Mouse (Mus musculus) layer of hippocampus, adult 2 months (tissue): Measurements from ENCODE around the gene Cmtm3. TPM values are rescaled to one million over a fixed set of nuclear protein-coding genes. Genes with fewer than 3 reads are reported as not detected.

Experiments used
- DNase-seq, 2 experiments: peaks; one replicate each; pipeline ENCODE4 v3.0.0; 2022; ENCODE audit warnings: low spot score in 2 of 2
- H3K27ac ChIP-seq: fragments of 200-600 bp; 2 replicates; pipeline ENCODE4 v1.8.1; 2022
- H3K4me3 ChIP-seq: fragments of 200-600 bp; 2 replicates; pipeline ENCODE4 v1.8.1; 2022; ENCODE audit warnings: mild to moderate bottlenecking
- CTCF ChIP-seq: fragments of 200-600 bp; conservative IDR thresholded peaks from 2 replicates; pipeline ENCODE4 v1.8.1; 2022; ENCODE audit warnings: antibody characterized with exemption, mild to moderate bottlenecking, moderate library complexity
- total RNA-seq, 2 experiments: library from RNA; stranded (reverse); gene quantifications; 2 replicates each; pipeline ENCODE4 v1.2.3; 2021

Cmtm3 gene
- total RNA-seq, 2 experiments from 2014 or later = 12.2 to 15.1 TPM

DNA sequence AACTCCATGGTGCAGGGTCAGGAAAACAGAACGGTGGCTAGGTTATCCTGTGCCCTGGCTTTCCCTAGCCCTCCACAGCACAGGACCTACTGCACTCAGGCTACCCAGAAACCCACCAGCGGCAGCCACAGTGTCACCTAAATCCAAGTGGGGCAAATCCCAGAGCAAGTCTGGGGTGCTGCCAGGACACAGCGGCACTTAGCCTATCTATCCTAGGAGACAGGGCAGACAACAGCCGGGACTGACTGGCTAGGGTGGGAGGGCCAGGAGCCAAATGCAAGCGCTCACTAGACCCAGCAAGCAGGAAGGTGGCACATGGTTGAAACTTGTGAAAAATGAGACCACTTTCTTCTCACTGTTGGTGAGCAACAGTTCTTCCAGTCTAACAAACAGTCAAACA, 9.8 kb downstream of the Cmtm3 start:
- TF ChIP-seq CTCF = no peak
- Histone ChIP-seq H3K27ac (no peak overlapping the region), H3K4me3 (no peak overlapping the region)
- no peak for DNase-seq

DNA sequence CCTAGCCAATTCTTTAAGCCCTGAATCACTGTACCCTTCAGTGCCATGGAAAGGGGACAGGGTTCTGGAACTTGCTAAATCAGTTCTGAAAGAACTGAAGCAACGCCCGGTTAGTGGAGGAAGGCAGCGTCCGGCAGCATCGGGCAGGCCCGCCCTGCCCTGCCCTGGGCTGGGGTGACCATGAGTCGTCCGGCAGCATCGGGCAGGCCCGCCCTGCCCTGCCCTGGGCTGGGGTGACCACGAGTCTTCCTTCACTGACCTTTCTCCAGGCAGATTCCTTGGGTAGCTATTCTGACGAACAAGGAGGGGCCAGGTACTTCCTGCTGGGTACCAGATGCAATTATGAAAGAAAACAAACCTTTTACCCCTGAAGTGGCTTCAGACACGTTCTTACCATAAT, 10.8 kb downstream of the Cmtm3 start:
- H3K27ac ChIP-seq = no peak overlapping the region
- no peak for TF ChIP-seq CTCF
- DNase-seq = no peak
- no peak overlapping the region for H3K4me3 ChIP-seq

DNA sequence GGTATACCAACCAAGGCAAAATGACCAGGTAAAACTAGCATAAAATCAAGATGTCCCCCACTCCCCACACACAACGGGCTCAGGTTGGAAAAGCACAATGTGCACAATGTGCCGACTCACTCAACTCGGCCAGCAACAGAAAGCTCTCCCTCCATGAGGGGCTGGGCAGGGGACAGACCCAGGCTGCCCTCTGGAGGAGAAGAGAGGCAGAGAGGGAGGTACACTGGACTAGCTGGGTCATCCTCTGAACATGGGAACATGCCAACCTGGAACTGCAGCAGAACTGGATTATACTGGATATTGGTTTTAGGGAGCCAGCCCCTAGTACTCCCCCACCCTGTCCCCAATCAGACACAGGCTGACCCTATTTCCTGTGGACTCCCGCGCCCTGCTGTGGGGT, 14.0 kb downstream of the Cmtm3 start:
- H3K4me3 ChIP-seq = no peak overlapping the region
- DNase-seq = no peak
- TF ChIP-seq CTCF = peak; percentile 62
- peak overlapping the region; percentile 14; the same call in 1 of the 2 replicates for H3K27ac ChIP-seq

DNA sequence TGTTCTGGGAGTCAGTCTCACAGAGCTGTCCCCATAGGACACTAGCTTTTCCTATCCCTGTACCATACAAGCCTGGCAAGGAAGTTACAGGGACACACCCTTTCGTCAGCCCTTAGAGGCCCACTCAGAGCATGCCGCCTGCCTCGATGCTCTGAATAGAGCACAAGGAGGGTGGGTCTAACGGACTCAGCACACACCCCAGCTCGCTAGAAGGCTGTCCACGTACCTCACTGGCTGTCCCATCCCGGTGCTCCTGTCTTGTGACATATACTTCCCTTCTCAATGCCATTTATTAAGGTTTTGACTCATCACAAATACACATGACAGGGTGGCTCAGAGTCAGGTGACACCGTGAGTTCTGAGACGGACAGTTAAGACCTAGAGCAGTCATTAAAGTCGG, 15.3 kb downstream of the Cmtm3 start:
- H3K4me3 ChIP-seq = no peak overlapping the region
- no peak for TF ChIP-seq CTCF
- DNase-seq = no peak
- no peak overlapping the region for H3K27ac ChIP-seq

DNA sequence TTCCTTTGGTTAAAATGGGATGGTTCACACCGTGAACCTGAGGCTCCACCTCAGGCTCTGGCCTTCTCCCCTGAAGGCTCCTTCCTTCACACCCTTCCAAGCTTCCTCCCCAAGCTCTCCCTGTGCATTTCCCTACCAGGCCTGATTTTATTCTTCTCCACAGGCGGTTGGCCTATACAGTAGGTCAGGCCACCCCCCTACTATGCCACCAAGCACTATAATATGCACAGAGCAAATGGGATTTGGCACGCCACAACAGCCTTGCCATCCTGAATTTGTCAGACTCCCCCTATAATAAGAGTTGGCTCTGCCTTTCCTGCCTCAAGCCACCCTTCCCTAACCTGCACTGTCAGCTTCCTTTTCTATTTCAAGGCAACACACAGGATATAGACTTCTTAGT, 19.4 kb downstream of the Cmtm3 start:
- no peak for TF ChIP-seq CTCF
- Histone ChIP-seq H3K4me3 (no peak overlapping the region), H3K27ac (no peak overlapping the region)
- no peak for DNase-seq

DNA sequence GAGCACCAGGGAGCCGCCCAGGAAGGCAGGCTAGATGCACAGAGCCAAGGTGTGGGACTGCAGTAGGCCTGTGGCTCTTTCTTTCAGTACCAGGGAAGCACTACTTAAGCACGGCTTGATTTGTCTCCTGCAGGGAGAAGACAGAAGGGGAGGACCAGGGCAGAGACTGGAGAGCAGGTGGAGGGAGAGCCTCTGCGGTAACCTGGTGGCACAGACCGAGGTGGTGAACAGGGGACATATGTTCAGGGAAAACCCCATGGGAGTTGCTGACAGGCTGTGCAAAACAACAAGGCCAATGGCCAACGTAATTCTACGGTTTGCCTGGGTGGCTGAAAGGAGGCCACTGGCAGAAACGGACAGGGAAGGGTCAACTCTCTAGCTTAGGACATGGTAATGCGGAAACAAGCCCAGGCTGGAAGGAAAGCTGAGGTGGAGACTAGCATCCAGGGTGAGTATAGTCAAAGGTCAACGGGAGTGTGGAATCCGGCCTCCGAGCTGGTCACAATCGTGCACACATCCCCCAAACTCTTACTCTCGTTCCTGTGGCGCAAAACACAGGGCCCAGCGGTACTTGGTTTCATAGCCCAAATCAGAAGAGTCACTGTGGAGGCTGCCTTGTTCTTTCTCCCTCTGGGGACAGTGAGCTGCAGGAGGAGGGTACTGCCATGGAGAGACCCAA, 20.7 kb downstream of the Cmtm3 start:
- no peak for DNase-seq
- Histone ChIP-seq H3K4me3 (no peak overlapping the region), H3K27ac (no peak overlapping the region)
- no peak for TF ChIP-seq CTCF

DNA sequence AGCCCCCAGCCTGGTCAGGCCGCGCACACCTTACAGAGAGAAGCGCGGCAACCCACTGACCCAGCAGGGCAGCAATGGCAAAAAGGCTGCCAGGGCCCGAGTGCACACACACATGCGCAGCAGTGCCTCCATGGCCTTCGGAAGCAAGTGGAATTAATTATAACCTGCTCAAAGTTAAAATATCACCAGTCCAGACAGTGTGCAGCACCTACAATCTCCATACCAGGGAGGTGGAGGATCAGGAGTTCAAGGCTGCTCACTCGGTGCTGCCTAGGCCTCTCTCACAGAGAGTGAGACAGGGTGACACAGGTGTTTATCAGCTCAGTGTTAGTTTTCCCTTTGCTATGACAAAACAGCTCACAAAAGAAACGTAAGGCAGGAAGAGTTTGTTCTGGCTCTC, 26.5 kb downstream of the Cmtm3 start:
- Histone ChIP-seq H3K4me3 (no peak overlapping the region), H3K27ac (no peak overlapping the region)
- DNase-seq = no peak
- no peak for TF ChIP-seq CTCF

DNA sequence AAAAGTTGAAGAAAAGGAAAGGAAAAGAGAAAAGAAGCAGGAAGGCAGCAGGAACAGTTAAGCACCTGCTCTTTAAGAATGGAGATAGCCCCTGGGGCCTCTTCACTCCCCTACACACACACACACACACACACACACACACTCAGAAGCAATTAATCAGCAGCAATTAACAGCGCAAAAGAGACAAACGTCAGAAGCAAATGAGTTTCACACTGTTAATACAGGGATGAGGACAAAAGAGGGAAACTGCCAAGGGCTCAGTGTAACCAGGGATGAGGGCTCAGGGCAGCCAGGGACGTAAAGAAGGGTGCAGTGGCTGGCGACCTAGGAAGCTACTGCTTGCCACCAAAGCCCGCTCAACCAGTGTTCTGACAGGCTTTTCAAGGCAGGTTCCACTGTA, 28.2 kb downstream of the Cmtm3 start:
- Histone ChIP-seq H3K4me3 (no peak overlapping the region), H3K27ac (no peak overlapping the region)
- no peak for DNase-seq
- no peak for TF ChIP-seq CTCF

DNA sequence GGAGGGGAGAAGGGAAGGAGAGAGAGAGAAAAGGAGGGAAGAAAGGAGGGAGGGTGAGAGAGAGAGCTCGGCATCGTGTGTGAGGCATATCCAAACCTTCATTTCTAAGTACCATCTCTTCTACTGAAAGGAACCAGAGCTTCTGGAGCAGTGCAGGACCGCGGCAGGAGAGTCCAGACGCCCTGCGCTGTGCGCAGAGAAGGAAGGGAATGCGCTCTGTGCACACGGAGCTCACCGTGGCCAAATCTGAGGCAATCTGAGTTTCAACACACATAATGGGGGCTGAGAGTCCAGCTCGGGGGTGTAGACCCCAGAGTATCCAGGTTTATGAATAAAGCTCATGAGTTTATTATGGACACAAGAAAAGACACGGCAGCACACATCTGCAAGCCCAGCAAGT, 30.4 kb downstream of the Cmtm3 start:
- 0 out of 2 replicates have a peak overlapping the region, but pooled peaks have one; percentile 32 for H3K27ac ChIP-seq
- DNase-seq = no peak
- no peak overlapping the region; the same call in 1 of the 2 replicates for H3K4me3 ChIP-seq
- no peak for TF ChIP-seq CTCF

DNA sequence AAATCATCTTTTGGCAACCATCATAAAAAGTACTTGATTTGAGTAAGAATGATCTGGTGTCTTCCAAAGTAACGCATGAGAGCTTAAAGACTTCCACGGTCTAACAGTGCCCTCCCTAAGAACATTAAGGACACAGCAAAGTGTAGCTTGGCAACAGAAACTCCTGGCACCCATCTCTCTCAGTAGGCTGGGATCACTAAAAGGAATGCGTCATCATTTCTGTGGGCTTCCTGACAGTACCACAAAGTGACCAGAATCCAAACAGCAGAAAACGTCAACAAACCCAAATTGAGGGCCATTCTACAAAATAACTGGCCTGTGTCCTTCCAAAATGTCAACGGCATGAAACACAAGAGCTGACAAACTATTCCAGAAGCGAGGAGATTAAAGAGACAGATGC, 30.9 kb downstream of the Cmtm3 start:
- no peak overlapping the region for H3K27ac ChIP-seq
- TF ChIP-seq CTCF = no peak
- no peak for DNase-seq
- H3K4me3 ChIP-seq = no peak overlapping the region; the same call in 1 of the 2 replicates

DNA sequence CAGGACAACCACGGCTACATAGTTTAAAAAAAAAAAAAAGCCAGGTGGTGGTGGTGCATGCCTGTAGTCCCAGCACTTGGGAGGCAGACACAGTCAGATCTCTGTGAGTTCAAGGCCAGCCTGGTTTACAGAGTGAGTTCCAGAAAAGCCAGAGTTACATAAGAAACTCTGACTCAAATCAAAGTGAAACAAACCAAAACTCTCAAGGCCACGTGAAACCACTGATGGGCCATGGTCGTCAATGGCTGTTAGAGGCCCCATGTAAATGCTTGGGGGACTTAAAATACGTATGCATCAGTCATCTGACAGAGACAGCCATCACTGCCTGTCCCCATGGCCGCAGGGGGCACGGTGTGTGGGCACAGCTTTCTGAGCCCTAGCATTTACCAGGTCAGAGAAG, 31.9 kb downstream of the Cmtm3 start:
- no peak for DNase-seq
- no peak for TF ChIP-seq CTCF
- H3K4me3 ChIP-seq = no peak overlapping the region
- no peak overlapping the region for H3K27ac ChIP-seq

DNA sequence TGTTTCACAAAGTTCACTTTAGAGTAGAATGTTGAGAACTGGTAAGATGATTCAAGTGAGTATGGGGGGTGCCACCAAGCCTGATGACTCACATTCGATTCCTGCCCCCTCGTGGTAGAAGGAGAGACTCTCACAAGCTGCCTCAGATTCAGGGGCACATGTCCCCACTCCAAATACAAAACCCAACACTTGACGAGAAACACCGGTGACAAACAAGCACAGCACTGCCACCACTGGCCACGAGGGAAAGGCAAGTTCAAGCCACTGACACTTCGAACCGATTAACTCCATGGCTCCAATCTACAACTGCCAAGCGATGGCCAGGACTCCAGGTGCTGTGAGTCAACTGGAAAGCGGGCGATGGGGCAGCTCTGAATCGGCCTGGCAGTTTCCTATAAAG, 34.6 kb downstream of the Cmtm3 start:
- no peak overlapping the region for H3K4me3 ChIP-seq
- H3K27ac ChIP-seq = no peak overlapping the region
- DNase-seq = no peak
- TF ChIP-seq CTCF = peak; percentile 66

DNA sequence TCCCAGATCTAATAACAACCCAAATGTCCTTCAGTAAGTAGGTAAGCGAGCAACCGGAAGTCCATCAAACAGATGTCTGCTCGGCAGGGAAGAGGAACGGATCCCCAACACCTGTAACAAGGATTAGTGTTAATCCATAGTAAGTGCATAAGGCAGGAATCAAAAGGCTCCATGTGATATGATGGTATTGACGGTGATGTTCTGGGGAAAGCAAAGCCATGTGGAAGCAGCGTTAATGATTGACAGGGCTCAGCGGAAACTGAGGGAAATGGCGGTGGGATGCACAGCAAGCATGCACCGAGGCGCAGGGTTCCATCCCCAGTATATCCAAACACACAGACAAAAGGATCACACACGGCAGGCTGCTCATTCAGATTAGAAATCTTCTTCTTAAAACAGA, 35.1 kb downstream of the Cmtm3 start:
- TF ChIP-seq CTCF = no peak
- DNase-seq = no peak
- Histone ChIP-seq H3K27ac (no peak overlapping the region), H3K4me3 (no peak overlapping the region)
